Mouse (Mus musculus): Measurements from ENCODE around the gene Nalcn. TPM values are rescaled to one million over a fixed set of nuclear protein-coding genes. Genes with fewer than 3 reads are reported as not detected.

Nalcn gene
- polyA plus RNA-seq, 1 experiment from 2014 or later: 3.4 TPM

DNA sequence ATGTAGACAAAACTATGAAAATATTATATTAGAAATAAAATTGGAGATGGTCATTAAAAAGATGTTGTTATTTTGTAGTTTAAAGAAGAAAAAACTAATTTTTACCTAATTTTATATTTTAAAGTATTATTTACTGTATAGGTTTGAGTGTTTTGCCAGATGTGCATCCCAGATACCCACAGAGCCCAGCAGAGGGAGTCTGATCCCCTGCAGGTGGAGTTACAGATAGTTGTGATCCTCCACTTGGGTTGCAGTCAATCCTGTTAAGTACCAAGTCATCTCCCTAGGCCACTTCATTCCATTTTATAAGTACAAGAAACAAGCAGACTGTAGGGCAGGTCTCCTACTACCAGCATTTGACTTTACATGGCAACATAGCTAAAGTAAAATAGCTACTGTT is 84.6 kb downstream of the Nalcn start:
- no peak for ATAC-seq (ENCODE audit: insufficient number of reproducible peaks, insufficient read depth, low FRiP score, low read depth)
- H3K9me3 ChIP-seq (ENCODE audit: control insufficient read depth, low read depth, low read length): no peaks in the 10 kb centered on the region
- H3K27ac ChIP-seq (ENCODE audit: low read length): no peak overlapping the region
- H3K9ac ChIP-seq (replicated peaks; ENCODE audit: low read depth, low read length): no peak overlapping the region
- no peak overlapping the region for H3K4me2 ChIP-seq (replicated peaks; ENCODE audit: low read depth, low read length)
- H3K27me3 ChIP-seq (ENCODE audit: control insufficient read depth, insufficient read depth, low read length): no peaks in the 10 kb centered on the region
- no peak overlapping the region for H3K4me3 ChIP-seq (ENCODE audit: low read depth, low read length)
- H3K4me1 ChIP-seq (ENCODE audit: control insufficient read depth, insufficient read depth, low read length): no peaks in the 10 kb centered on the region
- no peaks in the 10 kb centered on the region for H3K36me3 ChIP-seq (ENCODE audit: control insufficient read depth, insufficient read depth, low read length)

DNA sequence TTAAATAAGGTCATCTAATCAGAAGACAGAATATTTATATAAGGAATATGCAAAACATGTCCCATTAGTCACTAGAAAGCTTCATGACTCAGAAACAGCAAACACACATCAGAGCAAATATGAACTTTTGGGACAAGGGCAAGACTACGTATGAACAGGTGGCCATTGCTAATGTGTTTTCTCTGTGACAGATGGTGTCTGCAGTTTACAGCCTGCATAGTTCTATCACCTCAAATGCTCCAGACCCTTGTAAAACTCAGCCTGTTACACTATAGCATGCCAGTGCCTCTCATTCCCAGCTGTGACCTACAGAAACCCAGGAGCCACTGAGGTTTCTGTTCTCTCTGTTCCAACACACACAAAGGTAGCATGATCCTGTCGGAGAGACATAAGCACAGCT is 91.3 kb downstream of the Nalcn start:
- Histone ChIP-seq H3K27ac (ENCODE audit: low read length) (no peak overlapping the region), H3K4me3 (ENCODE audit: low read depth, low read length) (no peak overlapping the region), H3K36me3 (ENCODE audit: control insufficient read depth, insufficient read depth, low read length) (no peaks in the 10 kb centered on the region), H3K9ac (replicated peaks; ENCODE audit: low read depth, low read length) (no peak overlapping the region), H3K27me3 (ENCODE audit: control insufficient read depth, insufficient read depth, low read length) (no peaks in the 10 kb centered on the region), H3K4me1 (ENCODE audit: control insufficient read depth, insufficient read depth, low read length) (no peaks in the 10 kb centered on the region), H3K4me2 (replicated peaks; ENCODE audit: low read depth, low read length) (no peak overlapping the region), H3K9me3 (ENCODE audit: control insufficient read depth, low read depth, low read length) (no peaks in the 10 kb centered on the region)
- no peak for ATAC-seq (ENCODE audit: insufficient number of reproducible peaks, insufficient read depth, low FRiP score, low read depth)
- WGBS: 36% methylated on average over 2 of the region's 2 CpGs

DNA sequence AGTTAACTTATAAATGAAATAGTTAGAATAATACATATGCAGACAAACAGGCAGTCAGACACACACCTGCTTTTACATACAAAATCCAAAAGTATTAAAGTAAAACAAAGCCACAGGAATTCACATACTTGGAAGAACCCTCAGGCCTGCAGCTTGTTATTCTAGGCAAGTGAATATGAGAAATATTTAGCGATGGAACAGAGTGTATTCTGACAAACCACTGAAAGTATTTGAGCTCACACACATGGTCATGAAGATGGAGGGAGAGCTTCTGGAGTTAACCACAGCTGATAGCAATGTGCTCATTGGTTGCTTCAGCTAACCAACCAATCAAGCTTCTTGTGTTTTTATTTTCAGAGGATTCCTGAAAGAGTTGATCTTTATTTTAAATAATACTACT is 93.9 kb downstream of the Nalcn start:
- Histone ChIP-seq H3K4me1 (ENCODE audit: control insufficient read depth, insufficient read depth, low read length) (no peaks in the 10 kb centered on the region), H3K27ac (ENCODE audit: low read length) (no peak overlapping the region), H3K36me3 (ENCODE audit: control insufficient read depth, insufficient read depth, low read length) (no peaks in the 10 kb centered on the region), H3K9me3 (ENCODE audit: control insufficient read depth, low read depth, low read length) (no peaks in the 10 kb centered on the region), H3K4me3 (ENCODE audit: low read depth, low read length) (no peak overlapping the region), H3K27me3 (ENCODE audit: control insufficient read depth, insufficient read depth, low read length) (no peaks in the 10 kb centered on the region), H3K9ac (replicated peaks; ENCODE audit: low read depth, low read length) (no peak overlapping the region), H3K4me2 (replicated peaks; ENCODE audit: low read depth, low read length) (no peak overlapping the region)
- WGBS: 72% methylated on average over 1 of the region's 1 CpGs
- no peak for ATAC-seq (ENCODE audit: insufficient number of reproducible peaks, insufficient read depth, low FRiP score, low read depth)

DNA sequence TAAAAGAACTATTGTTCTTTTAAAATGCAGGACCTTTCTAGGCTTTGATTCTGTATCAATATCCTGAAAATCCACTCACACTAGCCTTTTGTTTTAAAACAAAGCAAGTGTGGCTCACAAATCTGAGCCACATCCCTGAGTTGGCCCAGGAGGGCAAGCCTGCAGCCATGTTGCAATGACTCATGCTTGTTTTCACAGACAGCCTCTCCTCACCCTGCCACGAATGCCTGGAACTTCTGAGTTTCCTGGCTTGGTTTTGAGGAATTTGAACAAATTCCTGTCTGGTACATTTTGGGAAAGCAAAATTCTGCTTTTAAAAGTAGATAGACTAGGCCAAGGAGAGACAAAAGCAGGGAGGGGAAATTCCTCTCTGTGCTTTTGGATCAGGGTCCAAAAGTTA is 95.7 kb downstream of the Nalcn start:
- no peaks in the 10 kb centered on the region for H3K4me1 ChIP-seq (ENCODE audit: control insufficient read depth, insufficient read depth, low read length)
- H3K4me3 ChIP-seq (ENCODE audit: low read depth, low read length): no peak overlapping the region
- 15% methylated on average over 1 of the region's 1 CpGs for WGBS
- no peaks in the 10 kb centered on the region for H3K27me3 ChIP-seq (ENCODE audit: control insufficient read depth, insufficient read depth, low read length)
- H3K4me2 ChIP-seq (replicated peaks; ENCODE audit: low read depth, low read length): no peak overlapping the region
- no peak overlapping the region for H3K27ac ChIP-seq (ENCODE audit: low read length)
- no peak overlapping the region for H3K9ac ChIP-seq (replicated peaks; ENCODE audit: low read depth, low read length)
- H3K9me3 ChIP-seq (ENCODE audit: control insufficient read depth, low read depth, low read length): no peaks in the 10 kb centered on the region
- ATAC-seq (ENCODE audit: insufficient number of reproducible peaks, insufficient read depth, low FRiP score, low read depth): no peak
- H3K36me3 ChIP-seq (ENCODE audit: control insufficient read depth, insufficient read depth, low read length): no peaks in the 10 kb centered on the region

DNA sequence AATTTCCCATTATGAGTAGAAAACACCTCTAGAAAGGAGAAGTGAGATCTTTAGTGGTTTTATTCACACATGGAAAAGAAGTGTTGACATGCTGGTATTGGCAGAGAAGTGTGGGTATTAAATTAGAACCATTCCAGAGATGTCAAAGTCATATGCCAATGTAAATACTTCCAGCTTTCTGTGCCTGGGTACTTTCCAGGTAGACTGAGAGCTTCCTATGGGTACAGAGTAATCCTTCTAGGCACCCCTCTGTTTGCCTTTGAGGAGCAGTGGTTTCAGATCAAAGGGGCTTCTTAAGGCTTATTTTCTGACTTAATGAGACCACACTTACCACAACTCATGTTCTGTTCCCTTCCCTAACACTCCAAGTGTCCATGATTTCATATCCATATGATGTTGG is 97.8 kb downstream of the Nalcn start:
- Histone ChIP-seq H3K36me3 (ENCODE audit: control insufficient read depth, insufficient read depth, low read length) (no peaks in the 10 kb centered on the region), H3K4me3 (ENCODE audit: low read depth, low read length) (no peak overlapping the region), H3K27me3 (ENCODE audit: control insufficient read depth, insufficient read depth, low read length) (no peaks in the 10 kb centered on the region), H3K4me1 (ENCODE audit: control insufficient read depth, insufficient read depth, low read length) (no peaks in the 10 kb centered on the region), H3K4me2 (replicated peaks; ENCODE audit: low read depth, low read length) (no peak overlapping the region), H3K9me3 (ENCODE audit: control insufficient read depth, low read depth, low read length) (no peaks in the 10 kb centered on the region), H3K27ac (ENCODE audit: low read length) (no peak overlapping the region), H3K9ac (replicated peaks; ENCODE audit: low read depth, low read length) (no peak overlapping the region)
- ATAC-seq (ENCODE audit: insufficient number of reproducible peaks, insufficient read depth, low FRiP score, low read depth): no peak

DNA sequence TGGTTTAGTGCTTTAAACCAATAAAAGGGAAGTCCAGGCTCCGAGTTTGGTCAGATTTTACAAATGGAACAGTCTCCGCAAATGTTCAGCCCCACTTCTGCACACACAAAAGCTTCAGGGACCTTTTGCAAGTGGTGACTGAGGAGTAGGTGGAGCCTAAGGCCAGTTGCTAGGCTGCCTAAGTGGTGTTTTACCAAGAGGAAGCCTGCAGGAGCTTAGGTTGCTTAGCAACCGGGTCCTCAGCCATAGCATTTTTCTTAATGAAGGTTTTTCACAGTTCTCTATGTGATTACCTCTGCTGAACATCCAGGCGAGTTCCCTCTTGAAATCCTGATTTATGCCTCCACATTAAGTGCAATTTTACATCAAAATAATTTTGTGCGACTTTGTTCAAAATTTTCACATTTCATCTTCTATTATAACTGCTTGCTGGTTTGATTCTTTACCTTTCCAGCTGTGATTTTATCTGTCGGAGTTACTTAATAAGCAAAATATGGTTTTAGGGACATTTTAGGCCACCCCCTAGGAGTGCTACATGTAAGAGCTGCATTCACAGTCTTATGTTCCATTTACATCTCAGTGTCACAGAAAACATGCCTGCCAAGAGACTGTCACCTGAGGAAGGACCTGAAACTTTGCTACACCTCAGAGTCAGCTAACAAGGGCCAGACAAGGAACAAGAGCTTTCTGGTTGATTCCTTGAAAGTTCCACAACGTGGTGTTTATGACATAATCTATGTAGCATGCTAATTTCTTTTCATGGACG is 113.4 kb downstream of the Nalcn start:
- peak; percentile 74; the same call in 1 of the 2 replicates for ATAC-seq (ENCODE audit: insufficient number of reproducible peaks, insufficient read depth, low FRiP score, low read depth)
- no peak overlapping the region for H3K4me3 ChIP-seq (ENCODE audit: low read depth, low read length)

GRCm38 (mm10) chr14:123512923-123513322 is 114.0 kb downstream of the Nalcn start:
- H3K4me1 ChIP-seq (ENCODE audit: control insufficient read depth, insufficient read depth, low read length): no peaks in the 10 kb centered on the region
- H3K36me3 ChIP-seq (ENCODE audit: control insufficient read depth, insufficient read depth, low read length): no peaks in the 10 kb centered on the region
- no peak overlapping the region for H3K27ac ChIP-seq (ENCODE audit: low read length)
- 68% methylated on average over 2 of the region's 2 CpGs for WGBS
- no peak overlapping the region for H3K9ac ChIP-seq (replicated peaks; ENCODE audit: low read depth, low read length)
- H3K4me2 ChIP-seq (replicated peaks; ENCODE audit: low read depth, low read length): no peak overlapping the region
- no peak overlapping the region for H3K4me3 ChIP-seq (ENCODE audit: low read depth, low read length)
- no peaks in the 10 kb centered on the region for H3K27me3 ChIP-seq (ENCODE audit: control insufficient read depth, insufficient read depth, low read length)
- ATAC-seq (ENCODE audit: insufficient number of reproducible peaks, insufficient read depth, low FRiP score, low read depth): no peak
- H3K9me3 ChIP-seq (ENCODE audit: control insufficient read depth, low read depth, low read length): no peaks in the 10 kb centered on the region

More for the DNA sequence above, 113.4 kb downstream of the Nalcn start:
- no peak overlapping the region for H3K27ac ChIP-seq (ENCODE audit: low read length)
- H3K4me2 ChIP-seq (replicated peaks; ENCODE audit: low read depth, low read length): no peak overlapping the region
- H3K36me3 ChIP-seq (ENCODE audit: control insufficient read depth, insufficient read depth, low read length): no peaks in the 10 kb centered on the region
- H3K9me3 ChIP-seq (ENCODE audit: control insufficient read depth, low read depth, low read length): no peaks in the 10 kb centered on the region
- H3K9ac ChIP-seq (replicated peaks; ENCODE audit: low read depth, low read length): no peak overlapping the region
- no peaks in the 10 kb centered on the region for H3K4me1 ChIP-seq (ENCODE audit: control insufficient read depth, insufficient read depth, low read length)
- H3K27me3 ChIP-seq (ENCODE audit: control insufficient read depth, insufficient read depth, low read length): no peaks in the 10 kb centered on the region
- WGBS: 30% methylated on average over 8 of the region's 8 CpGs

- Histone ChIP-seq H3K4me3 (ENCODE audit: low read depth, low read length) (no peak overlapping the region), H3K9ac (replicated peaks; ENCODE audit: low read depth, low read length) (no peak overlapping the region), H3K9me3 (ENCODE audit: control insufficient read depth, low read depth, low read length) (no peaks in the 10 kb centered on the region), H3K27ac (ENCODE audit: low read length) (no peak overlapping the region), H3K27me3 (ENCODE audit: control insufficient read depth, insufficient read depth, low read length) (no peaks in the 10 kb centered on the region), H3K4me1 (ENCODE audit: control insufficient read depth, insufficient read depth, low read length) (no peaks in the 10 kb centered on the region), H3K36me3 (ENCODE audit: control insufficient read depth, insufficient read depth, low read length) (no peaks in the 10 kb centered on the region), H3K4me2 (replicated peaks; ENCODE audit: low read depth, low read length) (no peak overlapping the region)
- ATAC-seq (ENCODE audit: insufficient number of reproducible peaks, insufficient read depth, low FRiP score, low read depth): no peak
Measured at GRCm38 (mm10) chr14:123495544-123495943, 131.4 kb downstream of the Nalcn start.

DNA sequence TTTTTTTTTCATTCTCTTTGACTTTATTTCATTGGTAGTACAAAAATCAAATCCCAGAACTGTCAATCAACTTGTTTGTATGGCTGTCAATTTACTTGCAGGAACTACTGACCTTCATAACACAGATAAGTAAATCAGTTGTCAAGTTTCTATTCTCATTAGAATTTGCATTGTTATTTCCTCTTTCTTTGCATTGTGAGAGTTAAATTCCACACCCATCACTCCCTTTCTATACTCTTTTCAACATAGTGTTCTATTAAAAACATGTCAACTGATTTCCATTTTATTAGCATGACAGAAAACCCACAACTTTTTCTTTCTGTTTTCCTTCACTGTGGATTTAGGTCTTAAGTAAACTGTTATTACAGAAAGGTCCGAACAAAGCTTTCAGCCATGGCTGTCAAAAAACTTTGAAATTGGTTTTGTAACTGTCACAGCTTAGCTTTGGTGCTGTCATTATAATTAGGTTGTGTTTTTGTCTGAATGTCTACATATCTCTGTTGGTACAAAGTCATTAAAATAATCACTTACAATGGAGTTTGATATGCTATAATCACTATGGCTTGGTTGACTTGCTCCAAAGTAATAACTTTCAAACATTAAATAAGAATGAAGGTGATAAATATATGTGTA is 138.3 kb downstream of the Nalcn start:
- 50% methylated on average over 1 of the region's 1 CpGs for WGBS
- no peaks in the 10 kb centered on the region for H3K27me3 ChIP-seq (ENCODE audit: control insufficient read depth, insufficient read depth, low read length)
- no peak overlapping the region for H3K4me3 ChIP-seq (ENCODE audit: low read depth, low read length)
- no peak overlapping the region for H3K4me2 ChIP-seq (replicated peaks; ENCODE audit: low read depth, low read length)
- no peaks in the 10 kb centered on the region for H3K9me3 ChIP-seq (ENCODE audit: control insufficient read depth, low read depth, low read length)
- H3K36me3 ChIP-seq (ENCODE audit: control insufficient read depth, insufficient read depth, low read length): no peaks in the 10 kb centered on the region
- no peaks in the 10 kb centered on the region for H3K4me1 ChIP-seq (ENCODE audit: control insufficient read depth, insufficient read depth, low read length)
- no peak overlapping the region for H3K9ac ChIP-seq (replicated peaks; ENCODE audit: low read depth, low read length)
- ATAC-seq (ENCODE audit: insufficient number of reproducible peaks, insufficient read depth, low FRiP score, low read depth): no peak
- no peak overlapping the region for H3K27ac ChIP-seq (ENCODE audit: low read length)
